Mouse (Mus musculus) MEL (cell line): ENCODE results near the gene Ubiad1. TPM values are rescaled to one million over a fixed set of nuclear protein-coding genes. Genes with fewer than 3 reads are reported as not detected.
A peak's percentile ranks its signal among the peaks of the same experiment; 100 is the strongest.

Experiments
- DNase-seq: peaks from one replicate; pipeline ENCODE4 v3.0.0; 2011; ENCODE audit warnings: low read depth, low spot score
- H3K27ac ChIP-seq: 2 replicates; pipeline ENCODE4 v1.5.1; 2012; ENCODE audit warnings: low read depth, mild to moderate bottlenecking, control low read depth, low read length, moderate library complexity; ENCODE audit not compliant: control insufficient read depth
- H3K27me3 ChIP-seq, 2 experiments: fragments of 150-350 bp in 1 of 2; sonication (generic) in 1 of 2; 2 replicates each; pipeline ENCODE4 v1.6.1; 2012; ENCODE audit warnings: low read length in 2 of 2, mild to moderate bottlenecking in 2 of 2, improper control_type of control experiment in 1 of 2, moderate library complexity in 1 of 2; ENCODE audit not compliant: insufficient read depth in 2 of 2, control insufficient read depth in 1 of 2
- H3K36me3 ChIP-seq, 2 experiments: 2 replicates each; pipeline ENCODE4 v1.6.1; 2012 to 2014; ENCODE audit warnings: low read length in 2 of 2, improper control_type of control experiment in 1 of 2, inconsistent platforms in 1 of 2, mild to moderate bottlenecking in 1 of 2; ENCODE audit not compliant: insufficient read depth in 2 of 2, control insufficient read depth in 1 of 2
- H3K4me1 ChIP-seq, 2 experiments: fragments of 150-350 bp in 1 of 2; sonication (generic) in 1 of 2; 2 replicates each; pipeline ENCODE4 v1.6.1; 2012; ENCODE audit warnings: low read length in 2 of 2, improper control_type of control experiment in 1 of 2, mild to moderate bottlenecking in 1 of 2; ENCODE audit not compliant: insufficient read depth in 2 of 2, control insufficient read depth in 1 of 2
- H3K4me3 ChIP-seq, 2 experiments: fragments of 150-350 bp in 1 of 2; sonication (generic) in 1 of 2; 2 replicates each; pipeline ENCODE4 v1.5.1; 2012; ENCODE audit warnings: low read depth in 2 of 2, low read length in 2 of 2, mild to moderate bottlenecking in 2 of 2, moderate library complexity in 2 of 2, control low read depth in 1 of 2, improper control_type of control experiment in 1 of 2; ENCODE audit not compliant: control insufficient read depth in 1 of 2, insufficient read depth in 1 of 2
- H3K79me2 ChIP-seq: 2 replicates; pipeline ENCODE4 v1.6.1; 2012; ENCODE audit warnings: mild to moderate bottlenecking, low read length, moderate library complexity; ENCODE audit not compliant: control insufficient read depth, poor library complexity, insufficient read depth
- H3K9ac ChIP-seq: 2 replicates; pipeline ENCODE4 v1.6.1; 2012; ENCODE audit warnings: low read depth, mild to moderate bottlenecking, control low read depth, low read length, moderate library complexity; ENCODE audit not compliant: control insufficient read depth, poor library complexity, severe bottlenecking
- H3K9me3 ChIP-seq: fragments of 150-350 bp; sonication (generic); replicated peaks from 2 replicates; pipeline ENCODE4 v1.6.1; 2012; ENCODE audit warnings: mild to moderate bottlenecking, low read length, improper control_type of control experiment, moderate library complexity; ENCODE audit not compliant: insufficient read depth
- CTCF ChIP-seq, 3 experiments: IDR thresholded peaks in 2 of 3; conservative IDR thresholded peaks in 1 of 3; 2 replicates each; pipeline ENCODE4 v1.5.1; 2011 to 2012; ENCODE audit warnings: low read length in 3 of 3, low read depth in 2 of 3, mild to moderate bottlenecking in 2 of 3, improper control_type of control experiment in 1 of 3, inconsistent platforms in 1 of 3, mixed read lengths in 1 of 3, moderate library complexity in 1 of 3; ENCODE audit not compliant: control insufficient read depth in 1 of 3, insufficient read depth in 1 of 3, poor library complexity in 1 of 3, severe bottlenecking in 1 of 3
- E2F4 ChIP-seq: IDR thresholded peaks from 2 replicates; pipeline ENCODE4 v1.6.1; 2011; ENCODE audit warnings: low read depth, low read length, improper control_type of control experiment, borderline replicate concordance
- GABPA ChIP-seq: IDR thresholded peaks from 2 replicates; pipeline ENCODE4 v1.6.1; 2012; ENCODE audit warnings: low read depth, mild to moderate bottlenecking, inconsistent platforms, low read length, improper control_type of control experiment, moderate library complexity
- GATA1 ChIP-seq: IDR thresholded peaks from 2 replicates; pipeline ENCODE4 v1.6.1; 2011; ENCODE audit warnings: low read depth, low read length, improper control_type of control experiment
- MAFK ChIP-seq: IDR thresholded peaks from 2 replicates; pipeline ENCODE4 v1.6.1; 2011; ENCODE audit warnings: low read depth, mild to moderate bottlenecking, low read length, improper control_type of control experiment, borderline replicate concordance
- MAX ChIP-seq: IDR thresholded peaks from 2 replicates; pipeline ENCODE4 v1.6.1; 2011; ENCODE audit warnings: low read length, improper control_type of control experiment
- MAZ ChIP-seq: IDR thresholded peaks from 2 replicates; pipeline ENCODE4 v1.6.1; 2012; ENCODE audit warnings: low read depth, mild to moderate bottlenecking, inconsistent platforms, low read length, improper control_type of control experiment
- MEF2A ChIP-seq: IDR thresholded peaks from 2 replicates; pipeline ENCODE4 v1.6.1; 2014; ENCODE audit warnings: low read depth, mild to moderate bottlenecking, inconsistent platforms, low read length, improper control_type of control experiment; ENCODE audit not compliant: poor library complexity, insufficient replicate concordance, severe bottlenecking; ENCODE audit errors: extremely low read depth
- NRF1 ChIP-seq: IDR thresholded peaks from 2 replicates; pipeline ENCODE4 v1.6.1; 2014; ENCODE audit warnings: low read depth, mild to moderate bottlenecking, inconsistent platforms, low read length, improper control_type of control experiment, moderate library complexity; ENCODE audit not compliant: poor library complexity, insufficient read depth, severe bottlenecking
- POLR2A ChIP-seq, 2 experiments: IDR thresholded peaks; 2 replicates each; pipeline ENCODE4 v1.6.1; 2011 to 2012; ENCODE audit warnings: low read length in 2 of 2, mild to moderate bottlenecking in 2 of 2, control low read depth in 1 of 2, improper control_type of control experiment in 1 of 2, low read depth in 1 of 2, moderate library complexity in 1 of 2; ENCODE audit not compliant: control insufficient read depth in 1 of 2, insufficient read depth in 1 of 2, poor library complexity in 1 of 2
- RAD21 ChIP-seq: IDR thresholded peaks from 2 replicates; pipeline ENCODE4 v1.6.1; 2011; ENCODE audit warnings: mild to moderate bottlenecking, low read depth, low read length, improper control_type of control experiment
- SMC3 ChIP-seq: IDR thresholded peaks from 2 replicates; pipeline ENCODE4 v1.6.1; 2011; ENCODE audit warnings: low read depth, low read length, improper control_type of control experiment
- TAL1 ChIP-seq: IDR thresholded peaks from 2 replicates; pipeline ENCODE4 v1.6.1; 2012; ENCODE audit warnings: mild to moderate bottlenecking, inconsistent platforms, low read length, moderate library complexity, mixed read lengths
- TCF12 ChIP-seq: IDR thresholded peaks from 2 replicates; pipeline ENCODE4 v1.6.1; 2014; ENCODE audit warnings: low read depth, mild to moderate bottlenecking, inconsistent platforms, low read length, improper control_type of control experiment, moderate library complexity
- UBTF ChIP-seq: IDR thresholded peaks from 2 replicates; pipeline ENCODE4 v1.6.1; 2012; ENCODE audit warnings: low read depth, mild to moderate bottlenecking, inconsistent platforms, low read length, improper control_type of control experiment, moderate library complexity, borderline replicate concordance; ENCODE audit not compliant: insufficient read depth
- USF1 ChIP-seq: IDR thresholded peaks from 2 replicates; pipeline ENCODE4 v1.6.1; 2014; ENCODE audit warnings: low read depth, mild to moderate bottlenecking, inconsistent platforms, low read length, improper control_type of control experiment, moderate library complexity
- ZC3H11A ChIP-seq: IDR thresholded peaks from 2 replicates; pipeline ENCODE4 v1.6.1; 2012; ENCODE audit warnings: low read depth, mild to moderate bottlenecking, inconsistent platforms, low read length, improper control_type of control experiment
- polyA plus RNA-seq, 2 experiments: library from polyadenylated mRNA; stranded (reverse) in 1 of 2; unstranded in 1 of 2; fragments of >175 nt in 1 of 2; fragments of >200 nt in 1 of 2; gene quantifications; 2 replicates each; pipeline versions ENCODE4 v1.2.1 to v1.2.4; 2012; ENCODE audit warnings: low replicate concordance in 2 of 2, low read depth in 1 of 2; ENCODE audit not compliant: insufficient read length in 2 of 2, insufficient read depth in 1 of 2, missing spikeins in 1 of 2
- total RNA-seq: library from RNA; depleted of rRNA; stranded (reverse); fragments of 300-350 nt; gene quantifications from 2 replicates; pipeline ENCODE4 v1.2.3, GENCODE M21; 2012

Gene Ubiad1
- total and polyA plus RNA-seq, 3 experiments = 19.4 to 24.3 TPM; not detected in 1

- Histone ChIP-seq H3K9ac (no peak overlapping the region), H3K36me3 (no peaks in the 10 kb centered on the region), H3K9me3 (no peaks in the 10 kb centered on the region), H3K27ac (no peak overlapping the region), H3K27me3 (no peaks in the 10 kb centered on the region), H3K79me2 (no peaks in the 10 kb centered on the region), H3K4me1 (no peaks in the 10 kb centered on the region), H3K4me3 (no peak overlapping the region)
- DNase-seq = no peak
- TF ChIP-seq E2F4 = no peak
- no peak for TF ChIP-seq GATA1
- no peak for TF ChIP-seq MAZ
- no peak for TF ChIP-seq MEF2A
These were observed 54.9 kb downstream of the Ubiad1 start for GRCm38 (mm10) chr4:148389635-148390034.

- peak; percentile 27 for DNase-seq
- no peak overlapping the region for H3K27ac ChIP-seq
- no peaks in the 10 kb centered on the region for H3K4me1 ChIP-seq
- TF ChIP-seq RAD21 = peak; percentile 47
- peak; percentile 48 to 53 (median 49) for TF ChIP-seq CTCF (IDR thresholded peaks at IDR 0.05 in 2 of 3, conservative IDR thresholded peaks at IDR 0.05 in 1 of 3; ENCODE audit: control insufficient read depth in 1 of 3, insufficient read depth in 1 of 3, low read depth in 2 of 3, low read length in 3 of 3, poor library complexity in 1 of 3, severe bottlenecking in 1 of 3)
- no peak for TF ChIP-seq GABPA
- TF ChIP-seq UBTF = no peak
- no peak for TF ChIP-seq TCF12
- TF ChIP-seq GATA1 = no peak
- TF ChIP-seq MAFK = no peak
- TF ChIP-seq SMC3 = peak; percentile 51
- TF ChIP-seq TAL1 = no peak
- no peak for TF ChIP-seq MAX
- peak; percentile 38 for TF ChIP-seq ZC3H11A
- no peak for TF ChIP-seq POLR2A (IDR thresholded peaks at IDR 0.05; ENCODE audit: control insufficient read depth in 1 of 2, insufficient read depth in 1 of 2, low read depth in 1 of 2, low read length in 2 of 2, poor library complexity in 1 of 2)
- TF ChIP-seq NRF1 = no peak
- no peak for TF ChIP-seq USF1
- TF ChIP-seq MAZ = no peak
- H3K4me3 ChIP-seq = no peak overlapping the region
- H3K9ac ChIP-seq = no peak overlapping the region
- H3K79me2 ChIP-seq = no peaks in the 10 kb centered on the region
- no peaks in the 10 kb centered on the region for H3K36me3 ChIP-seq
- no peaks in the 10 kb centered on the region for H3K27me3 ChIP-seq
- no peaks in the 10 kb centered on the region for H3K9me3 ChIP-seq
These were observed 55.5 kb downstream of the Ubiad1 start for GRCm38 (mm10) chr4:148389047-148389446.
